In the genomic region with DNA sequence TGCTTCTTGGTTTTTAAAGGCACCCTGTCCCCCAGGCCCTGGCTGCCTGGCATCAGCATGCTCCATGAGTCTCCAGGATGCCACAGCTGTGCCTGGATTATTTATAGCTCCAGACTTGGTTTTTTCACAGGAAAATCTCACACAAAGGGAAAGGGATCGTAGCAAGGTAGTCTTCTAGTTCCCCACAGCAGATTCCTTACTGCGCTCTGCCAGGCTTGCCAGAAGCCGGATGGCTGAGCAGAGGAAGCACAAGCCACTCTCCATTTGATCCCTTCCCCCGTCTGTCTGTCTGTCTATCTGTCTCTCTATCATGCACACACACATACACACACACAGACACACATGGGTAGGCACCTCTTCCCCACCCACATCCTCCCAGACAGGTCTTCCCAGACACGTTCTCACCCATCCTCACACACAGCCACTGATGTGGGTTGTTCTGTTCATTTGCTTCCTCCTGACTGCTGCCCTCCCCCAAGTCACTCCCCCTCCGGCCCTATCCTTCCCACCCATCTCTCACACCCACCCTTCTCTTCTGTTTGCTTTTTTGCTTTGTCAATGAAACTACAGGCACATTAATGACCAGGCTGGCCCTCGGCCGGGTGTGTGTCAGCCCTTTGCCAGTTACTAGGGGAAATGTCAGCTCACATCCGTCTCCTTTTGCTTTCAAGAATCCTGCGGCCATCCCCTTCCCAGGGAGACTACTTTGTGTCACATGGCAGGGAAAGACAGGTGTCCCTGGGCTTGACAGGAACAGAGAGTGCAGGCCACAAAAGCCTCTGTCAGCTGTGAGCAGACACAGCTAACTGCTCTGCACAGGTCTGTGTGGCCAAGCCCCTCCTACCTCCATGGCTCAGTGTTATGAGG, we compare ENCODE assay signal across 9 mouse cellular contexts. TPM values are rescaled to one million over a fixed set of nuclear protein-coding genes. Genes with fewer than 3 reads are reported as not detected.
A peak's percentile ranks its signal among the peaks of the same experiment; 100 is the strongest.
DNase-seq lines count a peak whose midpoint lies in the region; ATAC-seq and TF ChIP-seq lines count a peak whose summit lies in the region.
"Had no signal": no experiment of that assay in that cellular context is flagged by ENCODE, and none has a peak within 500 bp of the region (broad histone marks: within the 10 kb centered on the region; RNA-seq: fewer than 3 reads in every experiment).

No protein-coding gene starts in this region.

- no peak overlapping the region for H3K4me3 ChIP-seq in heart, postnatal 0 days (ENCODE audit: low read depth, low read length)
- no peak overlapping the region for H3K4me3 ChIP-seq in forebrain, embryonic 12.5 days (replicated peaks)

- no peak for TF ChIP-seq EP300 in heart, postnatal 0 days (IDR thresholded peaks at IDR 0.05; ENCODE audit: low read depth)

- H3K36me3 ChIP-seq in heart, postnatal 0 days (replicated peaks; ENCODE audit: control insufficient read depth, insufficient read depth, low read length) = no peaks in the 10 kb centered on the region
- no peaks in the 10 kb centered on the region for H3K36me3 ChIP-seq in forebrain, embryonic 12.5 days (replicated peaks)

- H3K9ac ChIP-seq in heart, postnatal 0 days (replicated peaks; ENCODE audit: low read depth, low read length) = no peak overlapping the region
- 0 out of 2 replicates have a peak overlapping the region, but pooled peaks have one; percentile 5 for H3K9ac ChIP-seq in forebrain, embryonic 12.5 days

- 48% methylated on average over 10 of the region's 10 CpGs for WGBS in heart, postnatal 0 days
- WGBS in forebrain, embryonic 12.5 days = 54% methylated on average over 10 of the region's 10 CpGs

- no peaks in the 10 kb centered on the region for H3K27me3 ChIP-seq in heart, postnatal 0 days (ENCODE audit: control insufficient read depth, insufficient read depth, low read length)
- H3K27me3 ChIP-seq in forebrain, embryonic 12.5 days = no peaks in the 10 kb centered on the region
- H3K27me3 ChIP-seq: Patski had no signal

- intact Hi-C loops in heart, postnatal 36 days (cut with DNase I) = no loop called here
- intact Hi-C loops in left cerebral cortex, postnatal 25 days (cut with DNase I) = loop anchor here (2.0 kb wide), 1 partner anchor 35 kb away; no protein-coding TSS in a partner anchor

- H3K4me2 ChIP-seq in heart, postnatal 0 days (ENCODE audit: low read depth, low read length) = no peak overlapping the region
- H3K4me2 ChIP-seq in forebrain, embryonic 12.5 days = no peak overlapping the region

- ATAC-seq in heart, postnatal 0 days (ENCODE audit: insufficient read depth, low read depth) = no peak
- 0 out of 2 replicates have a peak, but pooled peaks have one; percentile 19 for ATAC-seq in forebrain, embryonic 12.5 days (ENCODE audit: low FRiP score)
- peak; percentile 37; the same call in 1 of the 2 replicates for ATAC-seq in neutrophil, adult 5-6 weeks (ENCODE audit: extremely low read depth, insufficient number of reproducible peaks, low FRiP score, poor library complexity, severe bottlenecking)
- ATAC-seq: Patski had no signal

- no peaks in the 10 kb centered on the region for H3K9me3 ChIP-seq in heart, postnatal 0 days (replicated peaks; ENCODE audit: control insufficient read depth, low read length)
- H3K9me3 ChIP-seq in forebrain, embryonic 12.5 days = no peaks in the 10 kb centered on the region

- TF ChIP-seq CTCF in heart, postnatal 0 days (IDR thresholded peaks at IDR 0.05; ENCODE audit: low read depth) = no peak

- DNase-seq in heart, postnatal 0 days (ENCODE audit: low spot score) = no peak
- DNase-seq in heart, postnatal 36 days = no peak
- DNase-seq in CD8-positive naive resting alpha-beta T cell, adult 2 months (ENCODE audit: low read depth in 2 of 2, low spot score in 2 of 2) = peak; percentile 48 to 62
- DNase-seq in left cerebral cortex, postnatal 25 days (ENCODE audit: low spot score in 2 of 2) = peak; percentile 52 to 78
- no peak for DNase-seq in ovary, postnatal 14 days (ENCODE audit: low spot score)
- no peak for DNase-seq in spleen, postnatal 14 days (ENCODE audit: low spot score in 2 of 2)

- peak overlapping the region; percentile 16 for H3K27ac ChIP-seq in heart, postnatal 0 days (ENCODE audit: low read depth)
- H3K27ac ChIP-seq in forebrain, embryonic 12.5 days = peak overlapping the region; percentile 65

- peaks cover 36% of the 10 kb centered on the region for H3K4me1 ChIP-seq in heart, postnatal 0 days (ENCODE audit: control insufficient read depth, insufficient read depth)
- peaks cover 27% of the 10 kb centered on the region for H3K4me1 ChIP-seq in forebrain, embryonic 12.5 days

RNA-seq across cellular contexts. Expression of gene Irf2bpl, which starts 24.4 kb away (rescaled TPM):
- total RNA-seq in heart, postnatal 0 days (2014; rRNA removed; ENCODE audit: low replicate concordance) = 74.0 and 88.5 TPM in 2 replicates
- polyA plus RNA-seq in heart, postnatal 0 days (2015; fragmentation: Nextera tagmentation; extraction: Ambion mirVana) = 26.4 and 30.0 TPM in 2 replicates
- 10 to 100 TPM; 36.1 to 37.0 TPM for total RNA-seq in heart, postnatal 36 days (2021)
- polyA plus RNA-seq in forebrain, embryonic 12.5 days (2016; fragmentation: Nextera tagmentation; extraction: Ambion mirVana) = 74.8 and 81.9 TPM in 2 replicates
- 10 to 100 TPM; 61.9 to 78.7 TPM for total RNA-seq in left cerebral cortex, postnatal 25 days (2021)
- total RNA-seq in neutrophil, adult 5-6 weeks (2017) = 22.7 and 23.0 TPM in 2 replicates

Comparison
In these comparisons a context has a peak if more than half of its experiments do, and no peak if none do; other contexts are left out.
1. DNase-seq: peak in CD8-positive naive resting alpha-beta T cell, adult 2 months (2 of 2) and left cerebral cortex, postnatal 25 days (2 of 2); none in heart, postnatal 0 days (single experiment), heart, postnatal 36 days (0 of 2), ovary, postnatal 14 days (single experiment) and spleen, postnatal 14 days (0 of 2).